Mouse (Mus musculus) CH12.LX (cell line): ENCODE data around the gene Chd1l. TPM values are rescaled to one million over a fixed set of nuclear protein-coding genes. Genes with fewer than 3 reads are reported as not detected.

Experiments used
- DNase-seq: peaks from one replicate; pipeline ENCODE4 v3.0.0-alpha.2; 2013; ENCODE audit errors: extremely low read depth
- H3K27ac ChIP-seq: 2 replicates; pipeline ENCODE4 v1.5.1; 2012; ENCODE audit warnings: low read depth, mild to moderate bottlenecking, control low read depth, moderate library complexity; ENCODE audit not compliant: insufficient read depth
- H3K27me3 ChIP-seq: replicated peaks from 2 replicates; pipeline ENCODE3; 2012; ENCODE audit warnings: inconsistent platforms
- H3K36me3 ChIP-seq, 2 experiments: replicated peaks in 1 of 2; 2 replicates each; pipeline versions ENCODE3 to v1.6.1; 2012; ENCODE audit warnings: inconsistent platforms in 1 of 2, low read length in 1 of 2, mild to moderate bottlenecking in 1 of 2, mixed read lengths in 1 of 2, moderate library complexity in 1 of 2; ENCODE audit not compliant: control insufficient read depth in 1 of 2, insufficient read depth in 1 of 2
- H3K4me1 ChIP-seq, 2 experiments: 2 replicates each; pipeline ENCODE4 v1.6.1; 2012; ENCODE audit warnings: inconsistent platforms in 1 of 2, moderate library complexity in 1 of 2; ENCODE audit not compliant: insufficient read depth in 2 of 2, control insufficient read depth in 1 of 2
- H3K4me2 ChIP-seq: 2 replicates; pipeline ENCODE4 v1.6.1; 2012; ENCODE audit warnings: low read depth, mild to moderate bottlenecking, control low read depth; ENCODE audit not compliant: poor library complexity, insufficient read depth, severe bottlenecking
- H3K4me3 ChIP-seq, 3 experiments: fragments of 150-350 bp in 1 of 3; sonication (generic) in 1 of 3; replicated peaks in 1 of 3; 2 replicates each; pipeline versions ENCODE3 to v1.5.1; 2011 to 2012; ENCODE audit warnings: low read depth in 2 of 3, low read length in 2 of 3, mild to moderate bottlenecking in 2 of 3, moderate library complexity in 2 of 3, control low read depth in 1 of 3, improper control_type of control experiment in 1 of 3, inconsistent platforms in 1 of 3, mixed read lengths in 1 of 3; ENCODE audit not compliant: poor library complexity in 1 of 3
- H3K79me2 ChIP-seq: replicated peaks from 2 replicates; pipeline ENCODE4 v1.6.1; 2012; ENCODE audit warnings: mild to moderate bottlenecking, moderate library complexity; ENCODE audit not compliant: control insufficient read depth, poor library complexity, insufficient read depth, severe bottlenecking; ENCODE audit errors: extremely low read depth
- H3K9ac ChIP-seq: 2 replicates; pipeline ENCODE4 v1.6.1; 2012; ENCODE audit warnings: low read depth, mild to moderate bottlenecking, control low read depth, moderate library complexity; ENCODE audit not compliant: insufficient read depth
- H3K9me3 ChIP-seq: replicated peaks from 2 replicates; pipeline ENCODE3; 2012; ENCODE audit warnings: low read length, inconsistent platforms, mixed read lengths
- CHD1 ChIP-seq: IDR thresholded peaks from 2 replicates; pipeline ENCODE4 v1.6.1; 2012; ENCODE audit warnings: low read depth, low read length, improper control_type of control experiment, inconsistent platforms
- CHD2 ChIP-seq: IDR thresholded peaks from 2 replicates; pipeline ENCODE4 v1.6.1; 2011; ENCODE audit warnings: low read length, improper control_type of control experiment
- CTCF ChIP-seq, 2 experiments: IDR thresholded peaks in 1 of 2; conservative IDR thresholded peaks in 1 of 2; 2 replicates each; pipeline ENCODE4 v1.5.1; 2011 to 2012; ENCODE audit warnings: low read depth in 2 of 2, low read length in 2 of 2, improper control_type of control experiment in 1 of 2, inconsistent platforms in 1 of 2, mild to moderate bottlenecking in 1 of 2, moderate library complexity in 1 of 2
- ETS1 ChIP-seq: conservative IDR thresholded peaks from 2 replicates; pipeline ENCODE4 v1.6.1; 2012; ENCODE audit warnings: low read depth, mild to moderate bottlenecking, inconsistent platforms, low read length, improper control_type of control experiment, moderate library complexity
- HCFC1 ChIP-seq: IDR thresholded peaks from 2 replicates; pipeline ENCODE4 v1.6.1; 2012; ENCODE audit warnings: low read depth, mild to moderate bottlenecking, inconsistent platforms, low read length, improper control_type of control experiment
- IRF4 ChIP-seq: IDR thresholded peaks from 2 replicates; pipeline ENCODE4 v1.6.1; 2014; ENCODE audit warnings: low read depth, mild to moderate bottlenecking, inconsistent platforms, low read length, improper control_type of control experiment
- KAT2A ChIP-seq: IDR thresholded peaks from 2 replicates; pipeline ENCODE4 v1.6.1; 2012; ENCODE audit warnings: low read length, improper control_type of control experiment, inconsistent platforms; ENCODE audit not compliant: insufficient replicate concordance
- MEF2A ChIP-seq: IDR thresholded peaks from 2 replicates; pipeline ENCODE4 v1.6.1; 2014; ENCODE audit warnings: low read depth, mild to moderate bottlenecking, inconsistent platforms, low read length, improper control_type of control experiment, borderline replicate concordance
- MXI1 ChIP-seq: IDR thresholded peaks from 2 replicates; pipeline ENCODE4 v1.6.1; 2011; ENCODE audit warnings: mild to moderate bottlenecking, low read depth, low read length, improper control_type of control experiment
- MYC ChIP-seq: IDR thresholded peaks from 2 replicates; pipeline ENCODE4 v1.6.1; 2011; ENCODE audit warnings: low read depth, mild to moderate bottlenecking, improper control_type of control experiment, low read length
- NRF1 ChIP-seq: IDR thresholded peaks from 2 replicates; pipeline ENCODE4 v1.6.1; 2014; ENCODE audit warnings: low read depth, mild to moderate bottlenecking, inconsistent platforms, low read length, improper control_type of control experiment, moderate library complexity
- RAD21 ChIP-seq: IDR thresholded peaks from 2 replicates; pipeline ENCODE4 v1.6.1; 2011; ENCODE audit warnings: low read depth, mild to moderate bottlenecking, low read length, improper control_type of control experiment, moderate library complexity
- RCOR1 ChIP-seq: conservative IDR thresholded peaks from 2 replicates; pipeline ENCODE4 v1.6.1; 2012; ENCODE audit warnings: low read depth, mild to moderate bottlenecking, inconsistent platforms, low read length, improper control_type of control experiment
- SIN3A ChIP-seq: IDR thresholded peaks from 2 replicates; pipeline ENCODE4 v1.6.1; 2012; ENCODE audit warnings: low read length, improper control_type of control experiment, inconsistent platforms
- SMC3 ChIP-seq: IDR thresholded peaks from 2 replicates; pipeline ENCODE4 v1.6.1; 2011; ENCODE audit warnings: low read depth, low read length, improper control_type of control experiment
- TCF12 ChIP-seq: IDR thresholded peaks from 2 replicates; pipeline ENCODE4 v1.6.1; 2014; ENCODE audit warnings: low read depth, mild to moderate bottlenecking, inconsistent platforms, low read length, improper control_type of control experiment
- USF1 ChIP-seq: IDR thresholded peaks from 2 replicates; pipeline ENCODE4 v1.6.1; 2014; ENCODE audit warnings: low read depth, mild to moderate bottlenecking, inconsistent platforms, low read length, improper control_type of control experiment
- USF2 ChIP-seq: conservative IDR thresholded peaks from 2 replicates; pipeline ENCODE4 v1.6.1; 2011; ENCODE audit warnings: low read depth, low read length, improper control_type of control experiment
- ZC3H11A ChIP-seq: IDR thresholded peaks from 2 replicates; pipeline ENCODE4 v1.6.1; 2012; ENCODE audit warnings: low read depth, mild to moderate bottlenecking, inconsistent platforms, low read length, improper control_type of control experiment
- ZKSCAN1 ChIP-seq: IDR thresholded peaks from 2 replicates; pipeline ENCODE4 v1.6.1; 2012; ENCODE audit warnings: low read depth, inconsistent platforms, low read length, improper control_type of control experiment, borderline replicate concordance
- ZMIZ1 ChIP-seq: IDR thresholded peaks from 2 replicates; pipeline ENCODE4 v1.6.1; 2012; ENCODE audit warnings: low read depth, mild to moderate bottlenecking, inconsistent platforms, low read length, improper control_type of control experiment
- dilution Hi-C: fragments of 300-500 bp; cut with MboI; formaldehyde crosslinking; loops from 2 replicates; pipeline ENCODE4 v1.14.3; 2020; ENCODE audit warnings: low sequenced_read_pairs; ENCODE audit not compliant: extremely low pct_unique_long_range_greater_than_20kb, extremely low pct_ligation_motif_present
- in situ Hi-C: fragments of 300-500 bp; cut with MboI; formaldehyde crosslinking; loops from 3 replicates; pipeline ENCODE4 v1.14.3; 2019; ENCODE audit warnings: low sequenced_read_pairs, low pct_ligation_motif_present, low pct_unique_long_range_greater_than_20kb, mixed read lengths
- polyA plus RNA-seq: library from polyadenylated mRNA; unstranded; fragments of >175 nt; gene quantifications from 2 replicates; pipeline ENCODE4 v1.2.1, GENCODE M21; 2012; ENCODE audit warnings: low read depth; ENCODE audit not compliant: insufficient read length
- total RNA-seq, 2 experiments: library from RNA; depleted of rRNA; stranded (reverse); fragments of 300-350 nt in 1 of 2; fragments of >200 nt in 1 of 2; gene quantifications; 2 replicates each; pipeline ENCODE4 v1.2.3; 2012 to 2014

The Chd1l gene
- total and polyA plus RNA-seq, 3 experiments, result 24.7 to 29.0 (median 25.2) TPM

- H3K27ac ChIP-seq, result no peak overlapping the region
- no peak overlapping the region for H3K9ac ChIP-seq
- peak; percentile 32 for DNase-seq
- in situ Hi-C loops, result no loop called here
- no peaks in the 10 kb centered on the region for H3K79me2 ChIP-seq
- H3K4me1 ChIP-seq, result peaks cover 0 to 18% of the 10 kb centered on the region in 2 experiments; a peak in 2 of 4 replicates
- H3K4me3 ChIP-seq, result no peak overlapping the region
- no peak overlapping the region for H3K4me2 ChIP-seq
- peaks cover 7% of the 10 kb centered on the region for H3K9me3 ChIP-seq
- peaks cover 9% of the 10 kb centered on the region for H3K27me3 ChIP-seq
- no peaks in the 10 kb centered on the region for H3K36me3 ChIP-seq
- TF ChIP-seq CTCF (conservative IDR thresholded peaks at IDR 0.05 in 1 of 2, IDR thresholded peaks at IDR 0.05 in 1 of 2; ENCODE audit: low read depth in 2 of 2, low read length in 2 of 2), result peak; percentile 31 to 57; a peak in 3 of 4 replicates
- peak; percentile 17; the same call in 1 of the 2 replicates for TF ChIP-seq SMC3
- peak; percentile 42 for TF ChIP-seq RAD21
- no peak for TF ChIP-seq RCOR1
- dilution Hi-C loops, result no loop called here
Measured at GRCm38 (mm10) chr3:97654901-97655300, 44.9 kb upstream of the Chd1l start.

GRCm38 (mm10) chr3:97653781-97654180 lies 43.8 kb upstream of the Chd1l start:
- no peaks in the 10 kb centered on the region for H3K79me2 ChIP-seq
- H3K4me3 ChIP-seq, result no peak overlapping the region
- no peak overlapping the region for H3K9ac ChIP-seq
- in situ Hi-C loops, result no loop called here
- H3K4me1 ChIP-seq, result peaks cover 0 to 8% of the 10 kb centered on the region in 2 experiments; a peak in 2 of 4 replicates
- no peak overlapping the region for H3K27ac ChIP-seq
- H3K27me3 ChIP-seq, result peaks cover 7% of the 10 kb centered on the region
- TF ChIP-seq SIN3A, result no peak
- TF ChIP-seq KAT2A, result no peak
- TF ChIP-seq HCFC1, result no peak
- no peak for TF ChIP-seq USF2
- TF ChIP-seq TCF12, result no peak
- no peak for TF ChIP-seq CHD2
- TF ChIP-seq CHD1, result no peak
- TF ChIP-seq ZC3H11A, result no peak
- TF ChIP-seq RAD21, result no peak
- TF ChIP-seq ZMIZ1, result no peak
- TF ChIP-seq MEF2A, result no peak
- TF ChIP-seq USF1, result no peak
- TF ChIP-seq ZKSCAN1, result no peak
- no peak for TF ChIP-seq RCOR1
- TF ChIP-seq MYC, result no peak
- no peak for TF ChIP-seq NRF1
- TF ChIP-seq MXI1, result no peak
- no peak for TF ChIP-seq ETS1
- TF ChIP-seq IRF4, result no peak
- TF ChIP-seq SMC3, result no peak
- TF ChIP-seq, all 38 proteins: peak for 0
- no peak for DNase-seq
- no peaks in the 10 kb centered on the region for H3K36me3 ChIP-seq
- dilution Hi-C loops, result no loop called here
- H3K4me2 ChIP-seq, result no peak overlapping the region
- H3K9me3 ChIP-seq, result peaks cover 7% of the 10 kb centered on the region
